Mouse (Mus musculus) cerebellum, adult 9-11 months (tissue): ENCODE measurements at regions not wholly inside any gene's neighbourhood (a gene's known extent, or its start where the extent isn't known, plus 50 kb on each side); places are given as distances from the start of the nearest gene placed in this dataset.
"Not testable (repeated sequence)": the region's sequence is repeated elsewhere in the genome, so short reads cannot be mapped to it uniquely, and the experiment has no call there.

Source experiments
- DNase-seq: peaks from one replicate; pipeline ENCODE4 v3.0.0; 2022

GRCm38 (mm10) chr11:41261254-41261653, 506.1 kb upstream of the Ccng1 start:
- no peak for DNase-seq

GRCm38 (mm10) chr11:41259915-41260619, 505.0 kb upstream of the Ccng1 start:
- no peak for DNase-seq

DNA sequence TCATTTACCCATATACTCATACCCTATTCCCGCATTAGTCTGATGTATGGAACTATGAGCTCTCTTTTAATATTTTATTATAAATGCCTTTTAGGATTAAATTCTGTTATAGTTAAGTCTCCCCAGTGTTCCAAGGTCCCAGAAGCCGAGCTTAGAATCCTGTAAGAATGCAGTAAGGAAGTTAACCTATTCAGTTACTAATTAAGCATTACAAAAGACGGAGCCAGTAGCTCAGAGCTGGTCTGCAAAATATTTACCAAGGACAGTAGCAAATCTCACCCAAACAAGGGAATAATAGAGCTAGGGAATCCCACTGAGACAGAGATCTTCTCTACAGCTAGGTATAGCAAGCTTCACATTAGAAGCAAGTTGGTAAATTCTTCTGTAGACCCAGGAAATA, 459.4 kb upstream of the Ccng1 start:
- DNase-seq, result not testable (repeated sequence)

GRCm38 (mm10) chr11:41202228-41202627, 447.1 kb upstream of the Ccng1 start:
- DNase-seq, result no peak

DNA sequence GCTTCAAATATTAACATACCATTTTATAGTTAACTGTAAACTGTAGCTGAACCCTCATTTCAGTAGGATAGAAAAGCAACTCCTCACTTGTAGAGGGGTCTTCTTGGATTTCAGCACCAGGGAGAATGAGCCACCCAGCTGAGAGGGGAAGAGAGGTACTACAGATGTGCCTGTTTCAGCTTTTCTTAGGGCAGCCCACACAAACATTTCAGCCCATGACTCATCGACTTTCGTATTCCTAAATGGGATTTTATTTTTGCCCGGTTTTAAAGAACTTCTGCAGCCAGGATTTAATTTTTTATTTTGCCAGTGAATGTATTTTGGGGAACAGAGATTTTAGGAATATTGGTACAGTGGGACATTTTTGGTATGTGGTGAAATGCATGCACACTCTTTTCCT, 438.9 kb upstream of the Ccng1 start:
- DNase-seq, result no peak

DNA sequence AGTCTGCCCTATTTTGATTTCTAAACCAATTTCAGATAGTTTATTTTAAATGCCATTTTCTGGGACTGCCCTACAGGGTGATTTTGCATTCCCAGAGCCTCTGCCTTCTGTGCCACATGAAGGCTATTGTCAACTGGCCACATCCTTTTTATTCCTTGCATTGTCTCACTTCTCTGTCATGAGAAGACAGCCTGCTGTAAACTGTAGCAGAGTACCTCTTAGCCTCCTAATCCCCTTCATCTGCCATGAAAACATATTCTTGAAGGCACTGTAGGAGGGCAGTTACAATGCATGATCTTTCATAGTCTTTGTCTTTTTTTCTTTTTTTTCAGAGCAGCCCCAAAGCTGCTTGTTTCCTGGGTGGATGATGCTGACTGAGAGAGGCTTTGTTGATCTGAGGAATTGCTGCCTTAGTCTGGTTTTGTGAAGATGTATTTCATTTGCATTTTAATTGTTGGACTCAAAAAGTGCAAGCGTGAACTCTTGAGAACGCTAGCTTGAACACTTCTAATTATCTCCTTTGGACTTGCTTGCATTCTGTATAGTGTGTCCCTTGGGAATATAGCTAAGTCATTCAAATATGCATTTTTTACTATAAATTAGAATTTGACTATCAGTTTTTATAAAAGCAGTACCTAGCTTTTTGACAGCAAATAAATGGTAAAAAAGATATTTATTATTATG, 405.5 kb upstream of the Ccng1 start:
- DNase-seq, result peak; percentile 7

DNA sequence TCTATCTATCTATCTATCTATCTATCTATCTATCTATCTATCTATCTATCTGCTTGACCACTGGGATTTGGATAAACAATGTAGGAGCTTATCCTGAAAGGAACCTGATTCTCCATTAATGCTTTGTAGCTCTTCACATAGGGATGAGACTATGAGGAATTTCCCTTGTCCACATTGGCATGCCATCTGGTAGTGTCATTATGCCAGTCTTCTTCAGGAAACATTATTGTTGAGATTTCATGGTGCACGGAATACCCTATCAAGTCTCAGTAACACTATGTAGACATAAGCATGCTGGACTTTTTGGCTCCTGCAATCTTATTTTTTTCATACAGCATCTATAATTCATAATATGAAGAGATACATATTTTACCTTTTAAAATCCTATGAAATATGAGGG, 404.8 kb upstream of the Ccng1 start:
- peak; percentile 74 for DNase-seq

DNA sequence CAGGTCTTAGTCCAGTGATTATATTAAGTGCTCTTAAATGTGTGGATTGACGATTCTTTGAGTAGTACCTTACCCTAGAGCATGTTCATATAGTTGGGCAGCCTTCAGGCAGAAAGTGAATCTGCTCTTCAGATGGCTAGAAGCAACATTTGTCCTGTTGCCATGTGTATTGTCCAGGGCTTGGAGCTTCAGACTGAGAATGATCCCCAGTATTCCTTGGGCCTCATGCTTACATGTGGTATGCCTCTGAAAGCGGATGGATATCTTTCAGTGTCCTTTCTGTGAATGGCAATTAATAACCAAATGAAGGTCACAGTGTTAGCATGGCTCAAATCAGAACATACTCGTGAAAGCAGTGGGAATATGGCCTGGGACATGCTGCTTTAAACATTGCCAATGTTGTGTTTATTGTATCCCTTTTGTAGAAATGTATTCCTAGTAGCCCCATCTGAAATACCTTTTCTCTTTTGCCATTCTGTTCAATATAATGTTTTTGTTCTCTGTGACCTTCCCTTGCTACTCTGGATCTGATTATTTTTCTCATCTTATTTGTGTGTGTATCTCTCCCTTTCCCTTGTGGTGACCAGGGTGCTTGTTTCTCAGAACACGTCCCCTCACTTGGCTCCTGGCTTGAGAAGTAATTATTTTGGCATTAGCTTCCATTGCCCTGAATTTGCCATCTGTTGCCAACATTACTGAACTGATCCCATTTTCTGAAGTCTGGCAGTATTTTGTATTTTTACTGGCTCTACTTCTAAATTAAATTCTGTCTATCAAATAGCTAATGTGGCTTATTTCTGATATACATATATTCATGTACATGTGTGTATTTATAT, 403.9 kb upstream of the Ccng1 start:
- peak; percentile 89 for DNase-seq

DNA sequence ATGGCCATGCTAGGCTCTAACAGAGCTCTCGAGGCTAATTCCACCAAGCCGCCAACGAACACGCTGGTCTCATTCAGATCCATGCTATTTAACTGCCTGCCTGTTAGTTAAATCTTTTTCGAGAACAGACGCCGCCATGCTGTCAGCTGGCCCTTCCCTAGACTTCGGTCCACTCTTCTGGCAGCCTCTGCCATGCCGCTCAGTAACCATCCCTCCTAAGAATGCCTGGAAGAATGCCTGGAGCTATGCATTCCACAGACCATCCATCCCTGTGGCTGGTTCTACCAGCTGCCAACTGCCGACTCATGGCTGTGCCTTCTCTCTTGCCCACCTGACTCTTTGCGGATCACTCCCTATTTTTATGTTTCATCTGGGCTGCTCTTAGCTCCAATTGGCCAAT, 402.2 kb upstream of the Ccng1 start:
- DNase-seq, result peak; percentile 67
